Mouse (Mus musculus): ENCODE data around the gene Txn2.

Txn2 gene

GRCm38 (mm10) chr15:77958071-77958470, 29.3 kb upstream of the Txn2 start:
- H3K4me1 ChIP-seq (replicated peaks; ENCODE audit: low read depth, low read length) = peaks cover 69% of the 10 kb centered on the region
- TF ChIP-seq NANOG (IDR thresholded peaks at IDR 0.05; ENCODE audit: borderline replicate concordance, low read length) (no peak), CTCF (conservative IDR thresholded peaks at IDR 0.05; ENCODE audit: low read length) (no peak), POU5F1 (IDR thresholded peaks at IDR 0.05; ENCODE audit: borderline replicate concordance, low read length) (no peak)
- H3K9me3 ChIP-seq (ENCODE audit: low read length) = no peaks in the 10 kb centered on the region
- H3K4me3 ChIP-seq (replicated peaks; ENCODE audit: low read length) = no peak overlapping the region
- peaks cover 16% of the 10 kb centered on the region for H3K27me3 ChIP-seq (ENCODE audit: insufficient read depth, low read length)
- peaks cover 72% of the 10 kb centered on the region for H3K36me3 ChIP-seq (ENCODE audit: insufficient read depth, low read length)

- Histone ChIP-seq H3K9me3 (ENCODE audit: low read length) (no peaks in the 10 kb centered on the region), H3K36me3 (ENCODE audit: insufficient read depth, low read length) (peaks cover 72% of the 10 kb centered on the region), H3K27me3 (ENCODE audit: insufficient read depth, low read length) (peaks cover 16% of the 10 kb centered on the region), H3K4me1 (replicated peaks; ENCODE audit: low read depth, low read length) (peaks cover 65% of the 10 kb centered on the region), H3K4me3 (replicated peaks; ENCODE audit: low read length) (peak overlapping the region; percentile 80; the same call in 1 of the 2 replicates)
- TF ChIP-seq CTCF (conservative IDR thresholded peaks at IDR 0.05; ENCODE audit: low read length) (no peak), POU5F1 (IDR thresholded peaks at IDR 0.05; ENCODE audit: borderline replicate concordance, low read length) (no peak), NANOG (IDR thresholded peaks at IDR 0.05; ENCODE audit: borderline replicate concordance, low read length) (no peak)
Measured at GRCm38 (mm10) chr15:77957625-77958024, 28.8 kb upstream of the Txn2 start.

GRCm38 (mm10) chr15:77956404-77956901, 27.6 kb upstream of the Txn2 start, which contains the start of gene Foxred2:
TSS of gene Foxred2 (minus strand) at chr15:77956722.
- no peaks in the 10 kb centered on the region for H3K9me3 ChIP-seq (ENCODE audit: low read length)
- H3K27me3 ChIP-seq (ENCODE audit: insufficient read depth, low read length) = peaks cover 16% of the 10 kb centered on the region

GRCm38 (mm10) chr15:77955440-77956403, 26.9 kb upstream of the Txn2 start:
- Histone ChIP-seq H3K9me3 (ENCODE audit: low read length) (no peaks in the 10 kb centered on the region), H3K27me3 (ENCODE audit: insufficient read depth, low read length) (peaks cover 16% of the 10 kb centered on the region), H3K36me3 (ENCODE audit: insufficient read depth, low read length) (peaks cover 72% of the 10 kb centered on the region), H3K4me1 (replicated peaks; ENCODE audit: low read depth, low read length) (peaks cover 53% of the 10 kb centered on the region), H3K4me3 (replicated peaks; ENCODE audit: low read length) (peak overlapping the region; percentile 80)
- TF ChIP-seq CTCF (conservative IDR thresholded peaks at IDR 0.05; ENCODE audit: low read length) (no peak), POU5F1 (IDR thresholded peaks at IDR 0.05; ENCODE audit: borderline replicate concordance, low read length) (peak; percentile 92)

More at GRCm38 (mm10) chr15:77956404-77956901, 27.6 kb upstream of the Txn2 start, which contains the start of gene Foxred2:
- peak within 1 kb of the TSS; percentile 80 for H3K4me3 ChIP-seq (replicated peaks; ENCODE audit: low read length)
- H3K36me3 ChIP-seq (ENCODE audit: insufficient read depth, low read length) = peaks cover 72% of the 10 kb centered on the region
- no peak for TF ChIP-seq CTCF (conservative IDR thresholded peaks at IDR 0.05; ENCODE audit: low read length)
- H3K4me1 ChIP-seq (replicated peaks; ENCODE audit: low read depth, low read length) = peaks cover 55% of the 10 kb centered on the region

- TF ChIP-seq CTCF (conservative IDR thresholded peaks at IDR 0.05; ENCODE audit: low read length) = no peak
- TF ChIP-seq NANOG (IDR thresholded peaks at IDR 0.05; ENCODE audit: borderline replicate concordance, low read length) = no peak
- TF ChIP-seq POU5F1 (IDR thresholded peaks at IDR 0.05; ENCODE audit: borderline replicate concordance, low read length) = no peak
- H3K9me3 ChIP-seq (ENCODE audit: low read length) = no peaks in the 10 kb centered on the region
- peaks cover 16% of the 10 kb centered on the region for H3K27me3 ChIP-seq (ENCODE audit: insufficient read depth, low read length)
- peaks cover 72% of the 10 kb centered on the region for H3K36me3 ChIP-seq (ENCODE audit: insufficient read depth, low read length)
- H3K4me1 ChIP-seq (replicated peaks; ENCODE audit: low read depth, low read length) = peaks cover 39% of the 10 kb centered on the region
- H3K4me3 ChIP-seq (replicated peaks; ENCODE audit: low read length) = no peak overlapping the region
Measured at GRCm38 (mm10) chr15:77954362-77954761, 25.6 kb upstream of the Txn2 start.

GRCm38 (mm10) chr15:77952921-77953320, 24.1 kb upstream of the Txn2 start:
- Histone ChIP-seq H3K9me3 (ENCODE audit: low read length) (no peaks in the 10 kb centered on the region), H3K36me3 (ENCODE audit: insufficient read depth, low read length) (peaks cover 70% of the 10 kb centered on the region), H3K4me1 (replicated peaks; ENCODE audit: low read depth, low read length) (peaks cover 25% of the 10 kb centered on the region), H3K27me3 (ENCODE audit: insufficient read depth, low read length) (peaks cover 16% of the 10 kb centered on the region), H3K4me3 (replicated peaks; ENCODE audit: low read length) (no peak overlapping the region)
- no peak for TF ChIP-seq CTCF (conservative IDR thresholded peaks at IDR 0.05; ENCODE audit: low read length)
- TF ChIP-seq POU5F1 (IDR thresholded peaks at IDR 0.05; ENCODE audit: borderline replicate concordance, low read length) = no peak
- TF ChIP-seq NANOG (IDR thresholded peaks at IDR 0.05; ENCODE audit: borderline replicate concordance, low read length) = no peak

GRCm38 (mm10) chr15:77949061-77949460, 20.3 kb upstream of the Txn2 start:
- Histone ChIP-seq H3K27me3 (ENCODE audit: insufficient read depth, low read length) (no peaks in the 10 kb centered on the region), H3K36me3 (ENCODE audit: insufficient read depth, low read length) (peaks cover 98% of the 10 kb centered on the region), H3K9me3 (ENCODE audit: low read length) (no peaks in the 10 kb centered on the region), H3K4me3 (replicated peaks; ENCODE audit: low read length) (no peak overlapping the region), H3K4me1 (replicated peaks; ENCODE audit: low read depth, low read length) (no peaks in the 10 kb centered on the region)
- no peak for TF ChIP-seq CTCF (conservative IDR thresholded peaks at IDR 0.05; ENCODE audit: low read length)
- TF ChIP-seq NANOG (IDR thresholded peaks at IDR 0.05; ENCODE audit: borderline replicate concordance, low read length) = no peak
- no peak for TF ChIP-seq POU5F1 (IDR thresholded peaks at IDR 0.05; ENCODE audit: borderline replicate concordance, low read length)

GRCm38 (mm10) chr15:77945711-77946110, 16.9 kb upstream of the Txn2 start:
- H3K36me3 ChIP-seq (ENCODE audit: insufficient read depth, low read length) = peaks cover 95% of the 10 kb centered on the region
- no peaks in the 10 kb centered on the region for H3K27me3 ChIP-seq (ENCODE audit: insufficient read depth, low read length)
- no peaks in the 10 kb centered on the region for H3K9me3 ChIP-seq (ENCODE audit: low read length)
- H3K4me1 ChIP-seq (replicated peaks; ENCODE audit: low read depth, low read length) = no peaks in the 10 kb centered on the region
- TF ChIP-seq POU5F1 (IDR thresholded peaks at IDR 0.05; ENCODE audit: borderline replicate concordance, low read length) (no peak), CTCF (conservative IDR thresholded peaks at IDR 0.05; ENCODE audit: low read length) (no peak), NANOG (IDR thresholded peaks at IDR 0.05; ENCODE audit: borderline replicate concordance, low read length) (no peak)
- H3K4me3 ChIP-seq (replicated peaks; ENCODE audit: low read length) = no peak overlapping the region
